Mouse (Mus musculus): ENCODE measurements around the gene Mrpl10. TPM values are rescaled to one million over a fixed set of nuclear protein-coding genes. Genes with fewer than 3 reads are reported as not detected.

The Mrpl10 gene
- polyA plus RNA-seq, 1 experiment from 2014 or later: 80.1 TPM

DNA sequence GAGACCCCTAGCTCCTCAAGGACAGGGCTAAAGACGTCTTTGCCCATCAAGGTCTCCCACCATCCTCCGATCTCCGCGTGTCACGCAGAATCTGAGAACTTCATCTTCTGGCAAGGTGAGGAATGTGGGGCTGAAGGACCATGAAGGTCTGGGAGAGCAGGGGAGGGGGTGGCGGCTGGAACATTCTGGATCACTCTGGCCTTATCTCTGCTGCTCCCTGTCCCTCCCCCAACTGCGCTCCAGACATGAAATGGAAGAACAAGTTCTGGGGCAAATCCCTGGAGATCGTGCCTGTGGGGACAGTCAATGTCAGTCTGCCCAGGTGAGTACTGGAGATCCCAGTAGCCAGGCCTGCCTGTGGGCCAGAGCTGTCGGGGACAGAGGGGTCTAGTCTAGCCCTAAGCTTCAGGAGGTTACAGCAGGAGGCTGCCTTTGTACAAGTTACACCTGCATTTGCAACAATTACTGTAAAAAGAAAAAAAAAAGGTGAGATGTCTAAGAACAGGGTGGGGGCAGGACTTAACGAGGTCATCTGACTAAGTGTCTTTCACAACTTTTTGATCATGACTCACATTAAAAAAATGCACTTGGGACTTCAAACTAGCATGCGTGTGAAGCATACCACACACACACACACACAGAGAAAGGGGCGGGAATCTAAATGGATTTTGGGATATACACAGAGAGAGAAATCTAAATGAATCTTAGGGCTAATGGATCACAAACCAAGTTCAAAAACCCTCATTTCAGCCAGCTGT lies 24.4 kb downstream of the Mrpl10 start:
- Histone ChIP-seq H3K4me3 (ENCODE audit: control insufficient read depth in 1 of 2, insufficient read depth in 1 of 2, low read depth in 1 of 2, low read length in 2 of 2) (no peak overlapping the region), H3K9ac (ENCODE audit: low read length) (no peak overlapping the region), H3K9me3 (ENCODE audit: control insufficient read depth, low read length) (no peaks in the 10 kb centered on the region), H3K4me2 (ENCODE audit: low read length) (no peak overlapping the region), H3K4me1 (ENCODE audit: control insufficient read depth in 2 of 2, insufficient read depth in 2 of 2, low read length in 2 of 2) (peaks cover 2 to 9% of the 10 kb centered on the region in 2 experiments; a peak in 2 of 4 replicates), H3K27ac (replicated peaks in 1 of 2; ENCODE audit: control insufficient read depth in 1 of 2, insufficient read depth in 1 of 2, low read depth in 2 of 2, low read length in 2 of 2) (no peak overlapping the region), H3K27me3 (ENCODE audit: control insufficient read depth, insufficient read depth, low read length) (no peaks in the 10 kb centered on the region), H3K36me3 (ENCODE audit: control insufficient read depth, insufficient read depth, low read length) (peaks cover 30% of the 10 kb centered on the region)
- WGBS: 76% methylated on average over 12 of the region's 12 CpGs
- no peak for ATAC-seq (ENCODE audit: insufficient number of reproducible peaks, insufficient read depth, low FRiP score, low read depth)

DNA sequence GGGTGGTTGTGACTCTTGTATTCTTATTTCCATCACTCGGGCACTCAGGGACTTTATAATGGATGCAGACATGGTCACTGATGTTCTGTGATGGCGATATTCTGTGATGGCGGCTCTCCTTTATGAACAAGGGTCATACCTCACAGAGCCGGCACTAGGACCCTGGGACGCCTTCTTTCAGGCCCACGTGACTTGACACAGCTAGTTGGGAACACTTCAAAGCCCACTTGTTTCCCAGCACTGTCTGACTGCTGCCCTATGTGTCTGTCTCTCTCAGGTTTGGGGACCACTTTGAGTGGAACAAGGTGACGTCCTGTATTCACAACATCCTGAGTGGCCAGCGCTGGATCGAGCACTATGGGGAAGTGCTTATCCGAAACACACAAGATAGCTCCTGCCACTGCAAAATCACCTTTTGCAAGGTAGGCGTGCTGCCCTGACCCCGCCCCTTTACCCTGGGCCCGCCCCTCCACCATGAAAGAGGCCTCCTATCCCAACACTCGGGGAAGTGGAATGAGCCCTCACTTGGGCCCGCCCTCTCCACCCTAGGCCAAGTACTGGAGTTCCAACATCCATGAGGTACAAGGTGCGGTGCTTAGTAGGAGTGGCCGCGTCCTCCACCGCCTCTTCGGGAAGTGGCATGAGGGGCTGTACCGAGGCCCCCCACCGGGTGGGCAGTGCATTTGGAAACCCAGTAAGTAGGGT lies 25.4 kb downstream of the Mrpl10 start:
- peaks cover 19% of the 10 kb centered on the region for H3K36me3 ChIP-seq (ENCODE audit: control insufficient read depth, insufficient read depth, low read length)
- no peaks in the 10 kb centered on the region for H3K9me3 ChIP-seq (ENCODE audit: control insufficient read depth, low read length)
- H3K27ac ChIP-seq (replicated peaks in 1 of 2; ENCODE audit: control insufficient read depth in 1 of 2, insufficient read depth in 1 of 2, low read depth in 2 of 2, low read length in 2 of 2): no peak overlapping the region
- H3K4me3 ChIP-seq (ENCODE audit: control insufficient read depth in 1 of 2, insufficient read depth in 1 of 2, low read depth in 1 of 2, low read length in 2 of 2): no peak overlapping the region
- no peaks in the 10 kb centered on the region for H3K27me3 ChIP-seq (ENCODE audit: control insufficient read depth, insufficient read depth, low read length)
- peaks cover 7 to 17% of the 10 kb centered on the region in 2 experiments; a peak in 3 of 4 replicates for H3K4me1 ChIP-seq (ENCODE audit: control insufficient read depth in 2 of 2, insufficient read depth in 2 of 2, low read length in 2 of 2)
- no peak overlapping the region for H3K9ac ChIP-seq (ENCODE audit: low read length)
- no peak overlapping the region for H3K4me2 ChIP-seq (ENCODE audit: low read length)
- no peak for ATAC-seq (ENCODE audit: insufficient number of reproducible peaks, insufficient read depth, low FRiP score, low read depth)
- WGBS: 51% methylated on average over 22 of the region's 22 CpGs

DNA sequence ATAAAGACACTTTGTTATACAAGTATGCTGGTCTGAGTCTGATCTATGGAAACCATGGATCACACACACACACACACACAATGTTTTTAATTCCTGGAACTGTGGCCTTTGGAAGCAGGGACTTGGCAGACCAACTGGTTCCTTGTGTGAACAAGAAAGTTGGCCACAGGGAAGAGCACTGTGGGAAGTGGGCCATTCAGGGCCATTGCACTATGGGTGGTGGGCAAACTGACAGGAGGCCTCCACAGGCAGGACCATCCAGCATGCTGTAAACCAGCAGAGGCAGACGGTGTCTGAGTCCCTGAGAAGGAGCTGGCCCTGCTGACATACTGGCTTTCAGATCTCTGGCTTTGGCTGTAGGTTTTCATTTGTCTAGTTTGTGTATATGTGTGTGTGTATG lies 28.0 kb downstream of the Mrpl10 start:
- no peaks in the 10 kb centered on the region for H3K9me3 ChIP-seq (ENCODE audit: control insufficient read depth, low read length)
- 73% methylated on average over 1 of the region's 1 CpGs for WGBS
- ATAC-seq (ENCODE audit: insufficient number of reproducible peaks, insufficient read depth, low FRiP score, low read depth): no peak

DNA sequence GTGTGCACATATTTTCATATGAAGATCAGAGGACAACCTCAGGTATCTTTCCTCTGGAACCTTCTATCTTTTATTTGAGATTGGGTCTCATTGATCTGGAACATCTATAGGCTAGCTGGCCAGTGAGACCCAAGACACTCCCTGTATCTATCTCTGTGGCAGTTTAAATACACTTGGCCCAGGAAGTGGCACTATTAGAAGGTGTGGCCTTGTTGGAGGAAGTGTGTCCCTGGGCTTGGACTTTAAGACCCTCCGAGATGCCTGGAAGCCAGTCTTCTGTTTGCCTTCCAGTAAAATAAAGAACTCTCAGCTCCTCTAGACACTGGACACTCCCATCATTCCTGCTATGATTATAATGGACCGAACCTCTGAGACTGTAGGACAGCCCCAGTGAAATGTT lies 28.4 kb downstream of the Mrpl10 start:
- Histone ChIP-seq H3K27me3 (ENCODE audit: control insufficient read depth, insufficient read depth, low read length) (no peaks in the 10 kb centered on the region), H3K4me3 (ENCODE audit: control insufficient read depth in 1 of 2, insufficient read depth in 1 of 2, low read depth in 1 of 2, low read length in 2 of 2) (no peak overlapping the region), H3K36me3 (ENCODE audit: control insufficient read depth, insufficient read depth, low read length) (peaks cover 15% of the 10 kb centered on the region), H3K9ac (ENCODE audit: low read length) (no peak overlapping the region), H3K4me1 (ENCODE audit: control insufficient read depth in 2 of 2, insufficient read depth in 2 of 2, low read length in 2 of 2) (peaks cover 7 to 30% of the 10 kb centered on the region in 2 experiments), H3K9me3 (ENCODE audit: control insufficient read depth, low read length) (no peaks in the 10 kb centered on the region), H3K4me2 (ENCODE audit: low read length) (no peak overlapping the region), H3K27ac (replicated peaks in 1 of 2; ENCODE audit: control insufficient read depth in 1 of 2, insufficient read depth in 1 of 2, low read depth in 2 of 2, low read length in 2 of 2) (0 out of 4 replicates have a peak overlapping the region, but pooled peaks of 1 of the 2 experiments have one; percentile 77)
- WGBS: 71% methylated on average over 2 of the region's 2 CpGs
- no peak for ATAC-seq (ENCODE audit: insufficient number of reproducible peaks, insufficient read depth, low FRiP score, low read depth)

More for the DNA sequence above, 28.0 kb downstream of the Mrpl10 start:
- no peak overlapping the region for H3K27ac ChIP-seq (replicated peaks in 1 of 2; ENCODE audit: control insufficient read depth in 1 of 2, insufficient read depth in 1 of 2, low read depth in 2 of 2, low read length in 2 of 2)
- no peak overlapping the region for H3K4me2 ChIP-seq (ENCODE audit: low read length)
- peaks cover 15% of the 10 kb centered on the region for H3K36me3 ChIP-seq (ENCODE audit: control insufficient read depth, insufficient read depth, low read length)
- H3K4me3 ChIP-seq (ENCODE audit: control insufficient read depth in 1 of 2, insufficient read depth in 1 of 2, low read depth in 1 of 2, low read length in 2 of 2): no peak overlapping the region
- no peaks in the 10 kb centered on the region for H3K27me3 ChIP-seq (ENCODE audit: control insufficient read depth, insufficient read depth, low read length)
- H3K4me1 ChIP-seq (ENCODE audit: control insufficient read depth in 2 of 2, insufficient read depth in 2 of 2, low read length in 2 of 2): peaks cover 7 to 30% of the 10 kb centered on the region in 2 experiments
- no peak overlapping the region for H3K9ac ChIP-seq (ENCODE audit: low read length)

DNA sequence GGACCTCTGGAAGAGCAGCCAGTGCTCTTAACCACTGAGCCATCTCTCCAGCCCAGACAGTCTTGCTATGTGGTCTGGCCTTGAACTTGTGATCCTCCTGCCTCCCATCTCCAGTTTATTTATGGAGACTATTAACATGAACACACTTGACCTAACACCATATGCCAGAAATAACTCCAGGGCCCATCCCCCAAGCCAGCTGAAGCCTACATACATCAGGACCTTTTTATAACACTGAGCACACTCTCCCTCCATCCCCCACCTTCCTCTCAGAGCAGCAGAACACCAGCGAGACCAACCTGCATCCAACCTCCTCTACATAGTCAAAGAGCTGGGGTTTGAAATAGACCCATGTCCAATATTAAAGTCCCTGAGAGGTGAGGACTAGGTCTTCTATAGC lies 29.8 kb downstream of the Mrpl10 start:
- ATAC-seq (ENCODE audit: insufficient number of reproducible peaks, insufficient read depth, low FRiP score, low read depth): peak; percentile 60
- peaks cover 15% of the 10 kb centered on the region for H3K36me3 ChIP-seq (ENCODE audit: control insufficient read depth, insufficient read depth, low read length)
- peak overlapping the region; percentile 40 to 77 for H3K27ac ChIP-seq (replicated peaks in 1 of 2; ENCODE audit: control insufficient read depth in 1 of 2, insufficient read depth in 1 of 2, low read depth in 2 of 2, low read length in 2 of 2)
- H3K4me2 ChIP-seq (ENCODE audit: low read length): no peak overlapping the region
- H3K9me3 ChIP-seq (ENCODE audit: control insufficient read depth, low read length): no peaks in the 10 kb centered on the region
- peaks cover 7 to 25% of the 10 kb centered on the region in 2 experiments for H3K4me1 ChIP-seq (ENCODE audit: control insufficient read depth in 2 of 2, insufficient read depth in 2 of 2, low read length in 2 of 2)
- no peaks in the 10 kb centered on the region for H3K27me3 ChIP-seq (ENCODE audit: control insufficient read depth, insufficient read depth, low read length)
- peak overlapping the region; percentile 54; the same call in 1 of the 2 replicates for H3K9ac ChIP-seq (ENCODE audit: low read length)
- 32% methylated on average over 1 of the region's 1 CpGs for WGBS
- no peak overlapping the region for H3K4me3 ChIP-seq (ENCODE audit: control insufficient read depth in 1 of 2, insufficient read depth in 1 of 2, low read depth in 1 of 2, low read length in 2 of 2)

DNA sequence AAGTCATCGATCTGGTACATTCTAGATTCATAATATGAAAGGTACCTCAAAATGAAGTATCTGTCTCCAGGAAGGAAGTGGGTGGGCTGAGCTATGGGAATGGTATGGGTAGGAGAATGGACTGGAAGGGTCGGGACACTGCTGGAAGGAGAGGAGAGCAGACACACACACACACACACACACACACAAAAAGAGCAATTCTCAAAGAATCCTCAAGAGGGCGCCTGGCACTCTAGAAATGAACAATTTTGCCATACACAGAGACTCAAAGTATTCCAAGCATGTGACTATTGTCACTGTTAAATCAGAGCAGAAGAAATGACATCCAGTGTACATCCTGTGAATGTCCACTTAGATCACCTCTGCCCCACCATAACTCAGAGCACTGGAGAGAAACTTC lies 31.2 kb downstream of the Mrpl10 start:
- Histone ChIP-seq H3K27me3 (ENCODE audit: control insufficient read depth, insufficient read depth, low read length) (no peaks in the 10 kb centered on the region), H3K4me3 (ENCODE audit: control insufficient read depth in 1 of 2, insufficient read depth in 1 of 2, low read depth in 1 of 2, low read length in 2 of 2) (no peak overlapping the region), H3K9me3 (ENCODE audit: control insufficient read depth, low read length) (no peaks in the 10 kb centered on the region), H3K4me2 (ENCODE audit: low read length) (no peak overlapping the region), H3K36me3 (ENCODE audit: control insufficient read depth, insufficient read depth, low read length) (peaks cover 9% of the 10 kb centered on the region), H3K4me1 (ENCODE audit: control insufficient read depth in 2 of 2, insufficient read depth in 2 of 2, low read length in 2 of 2) (peaks cover 7 to 25% of the 10 kb centered on the region in 2 experiments), H3K9ac (ENCODE audit: low read length) (no peak overlapping the region), H3K27ac (replicated peaks in 1 of 2; ENCODE audit: control insufficient read depth in 1 of 2, insufficient read depth in 1 of 2, low read depth in 2 of 2, low read length in 2 of 2) (no peak overlapping the region)
- WGBS: 29% methylated on average over 3 of the region's 3 CpGs
- no peak for ATAC-seq (ENCODE audit: insufficient number of reproducible peaks, insufficient read depth, low FRiP score, low read depth)

DNA sequence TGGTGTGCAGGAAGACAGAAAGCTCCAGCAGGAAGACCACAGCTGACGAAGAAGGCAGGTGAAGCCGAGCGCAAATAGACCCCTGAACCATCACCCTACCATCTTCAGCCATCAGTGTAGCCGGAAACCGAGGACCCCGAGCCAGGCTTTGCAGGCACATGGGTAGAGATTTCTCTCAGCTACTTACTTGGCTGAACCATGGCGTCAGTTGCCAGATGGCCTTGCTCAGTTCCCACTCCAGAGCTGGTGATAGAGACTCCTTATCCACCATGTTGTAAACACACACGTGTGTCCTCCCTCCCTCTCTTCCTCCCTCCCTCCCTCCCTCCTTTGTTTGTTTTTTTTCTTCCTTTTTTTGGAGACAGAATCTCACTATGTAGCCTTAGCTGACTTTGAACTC lies 32.9 kb downstream of the Mrpl10 start:
- Histone ChIP-seq H3K4me3 (ENCODE audit: control insufficient read depth in 1 of 2, insufficient read depth in 1 of 2, low read depth in 1 of 2, low read length in 2 of 2) (no peak overlapping the region), H3K27ac (replicated peaks in 1 of 2; ENCODE audit: control insufficient read depth in 1 of 2, insufficient read depth in 1 of 2, low read depth in 2 of 2, low read length in 2 of 2) (no peak overlapping the region), H3K4me1 (ENCODE audit: control insufficient read depth in 2 of 2, insufficient read depth in 2 of 2, low read length in 2 of 2) (peaks cover 7 to 25% of the 10 kb centered on the region in 2 experiments), H3K27me3 (ENCODE audit: control insufficient read depth, insufficient read depth, low read length) (no peaks in the 10 kb centered on the region), H3K9me3 (ENCODE audit: control insufficient read depth, low read length) (no peaks in the 10 kb centered on the region), H3K9ac (ENCODE audit: low read length) (no peak overlapping the region), H3K4me2 (ENCODE audit: low read length) (no peak overlapping the region), H3K36me3 (ENCODE audit: control insufficient read depth, insufficient read depth, low read length) (no peaks in the 10 kb centered on the region)
- WGBS: 55% methylated on average over 8 of the region's 8 CpGs
- no peak for ATAC-seq (ENCODE audit: insufficient number of reproducible peaks, insufficient read depth, low FRiP score, low read depth)
